Mouse (Mus musculus): ENCODE results near the gene Gm45015. TPM values are rescaled to one million over a fixed set of nuclear protein-coding genes. Genes with fewer than 3 reads are reported as not detected.
"Not testable (repeated sequence)": the region's sequence is repeated elsewhere in the genome, so short reads cannot be mapped to it uniquely, and the experiment has no call there.

Gm45015 gene
- polyA plus RNA-seq (2012), result not detected in 2 replicates

- TF ChIP-seq GATA1 (IDR thresholded peaks at IDR 0.05; ENCODE audit: low read length), result no peak
Observed at GRCm38 (mm10) chrX:73336740-73337139, at the start of gene Gm45015. TSS of gene Gm45015 (minus strand) at chrX:73336840.

GRCm38 (mm10) chrX:73384924-73385323 lies 48.3 kb upstream of the Gm45015 start:
- no peak for TF ChIP-seq GATA1 (IDR thresholded peaks at IDR 0.05; ENCODE audit: low read length)

- no peak for TF ChIP-seq GATA1 (IDR thresholded peaks at IDR 0.05; ENCODE audit: low read length)
Observed at GRCm38 (mm10) chrX:73384419-73384818, 47.8 kb upstream of the Gm45015 start.

- TF ChIP-seq GATA1 (IDR thresholded peaks at IDR 0.05; ENCODE audit: low read length), result no peak
Observed at GRCm38 (mm10) chrX:73363291-73363690, 26.7 kb upstream of the Gm45015 start.

GRCm38 (mm10) chrX:73356719-73357118 lies 20.1 kb upstream of the Gm45015 start:
- TF ChIP-seq GATA1 (IDR thresholded peaks at IDR 0.05; ENCODE audit: low read length), result no peak

- no peak for TF ChIP-seq GATA1 (IDR thresholded peaks at IDR 0.05; ENCODE audit: low read length)
Observed at GRCm38 (mm10) chrX:73356163-73356562, 19.5 kb upstream of the Gm45015 start.

GRCm38 (mm10) chrX:73344346-73344745 lies 7.7 kb upstream of the Gm45015 start:
- no peak for TF ChIP-seq GATA1 (IDR thresholded peaks at IDR 0.05; ENCODE audit: low read length)

- TF ChIP-seq GATA1 (IDR thresholded peaks at IDR 0.05; ENCODE audit: low read length), result peak; percentile 42
Observed at GRCm38 (mm10) chrX:73343802-73344201, 7.2 kb upstream of the Gm45015 start.

- TF ChIP-seq GATA1 (IDR thresholded peaks at IDR 0.05; ENCODE audit: low read length), result no peak
Observed at GRCm38 (mm10) chrX:73342941-73343735, 6.5 kb upstream of the Gm45015 start.

GRCm38 (mm10) chrX:73342483-73342895 lies 5.8 kb upstream of the Gm45015 start, which contains the start of gene Zfp275:
TSS of gene Zfp275 (plus strand) at chrX:73342621.
- no peak for TF ChIP-seq GATA1 (IDR thresholded peaks at IDR 0.05; ENCODE audit: low read length)

GRCm38 (mm10) chrX:73342068-73342467 lies 5.4 kb upstream of the Gm45015 start:
- no peak for TF ChIP-seq GATA1 (IDR thresholded peaks at IDR 0.05; ENCODE audit: low read length)

- no peak for TF ChIP-seq GATA1 (IDR thresholded peaks at IDR 0.05; ENCODE audit: low read length)
Observed at GRCm38 (mm10) chrX:73341473-73341872, 4.8 kb upstream of the Gm45015 start.

- no peak for TF ChIP-seq GATA1 (IDR thresholded peaks at IDR 0.05; ENCODE audit: low read length)
Observed at GRCm38 (mm10) chrX:73333548-73333947, 3.1 kb downstream of the Gm45015 start.

GRCm38 (mm10) chrX:73327215-73327614 lies 9.4 kb downstream of the Gm45015 start:
- TF ChIP-seq GATA1 (IDR thresholded peaks at IDR 0.05; ENCODE audit: low read length), result no peak

GRCm38 (mm10) chrX:73321029-73321428 lies 15.6 kb downstream of the Gm45015 start:
- TF ChIP-seq GATA1 (IDR thresholded peaks at IDR 0.05; ENCODE audit: low read length), result no peak

- TF ChIP-seq GATA1 (IDR thresholded peaks at IDR 0.05; ENCODE audit: low read length), result no peak
Observed at GRCm38 (mm10) chrX:73312522-73312921, 24.1 kb downstream of the Gm45015 start.

GRCm38 (mm10) chrX:73292876-73293275 lies 43.8 kb downstream of the Gm45015 start, which contains the start of the genes Xlr5a and Xlr5c:
TSS of gene Xlr5a (minus strand) at chrX:73292976.
TSS of gene Xlr5c (minus strand) at chrX:73292976.
- TF ChIP-seq GATA1 (IDR thresholded peaks at IDR 0.05; ENCODE audit: low read length), result not testable (repeated sequence)

Other genes with a start within 250 kb of the Gm45015 start
- not detected in 2 replicates for gene Xlr3a, start 239.7 kb downstream of the Gm45015 start, polyA plus RNA-seq (2012)
- not detected in 2 replicates for gene Gm14685, start 219.8 kb downstream of the Gm45015 start, polyA plus RNA-seq (2012)
- not detected in 2 replicates for gene Xlr5b, start 188.0 kb downstream of the Gm45015 start, polyA plus RNA-seq (2012)
- not detected in 2 replicates for gene DXBay18, start 187.4 kb downstream of the Gm45015 start, polyA plus RNA-seq (2012)
- gene Spin2d, start 159.9 kb downstream of the Gm45015 start, polyA plus RNA-seq (2012), result not detected in 2 replicates
- gene Xlr3b, start 144.6 kb downstream of the Gm45015 start, polyA plus RNA-seq (2012), result not detected in 2 replicates
- gene Xlr4b, start 122.5 kb downstream of the Gm45015 start, polyA plus RNA-seq (2012), result not detected in 2 replicates
- 19.2 and 21.6 TPM in 2 replicates for gene F8a, start 108.5 kb downstream of the Gm45015 start, polyA plus RNA-seq (2012)
- gene Xlr4c, start 93.7 kb downstream of the Gm45015 start, polyA plus RNA-seq (2012), result not detected in 2 replicates
- not detected in 2 replicates for gene Xlr3c, start 71.5 kb downstream of the Gm45015 start, polyA plus RNA-seq (2012)
- gene Xlr5a, start 43.9 kb downstream of the Gm45015 start, polyA plus RNA-seq (2012), result not detected in 2 replicates
- not detected in 2 replicates for gene Xlr5c, start 43.9 kb downstream of the Gm45015 start, polyA plus RNA-seq (2012)
- 2.1 and 2.3 TPM in 2 replicates for gene Zfp275, start 5.8 kb upstream of the Gm45015 start, polyA plus RNA-seq (2012)
- not detected in 2 replicates for gene Gm18336, start 61.9 kb upstream of the Gm45015 start, polyA plus RNA-seq (2012)
- not detected in 2 replicates for gene Zfp92, start 74.3 kb upstream of the Gm45015 start, polyA plus RNA-seq (2012)
- not detected in 2 replicates for gene Trex2, start 98.5 kb upstream of the Gm45015 start, polyA plus RNA-seq (2012)
- gene Haus7, start 122.2 kb upstream of the Gm45015 start, polyA plus RNA-seq (2012), result 3.4 and 3.5 TPM in 2 replicates
- not detected in 2 replicates for gene Bgn, start 146.8 kb upstream of the Gm45015 start, polyA plus RNA-seq (2012)
- gene Atp2b3, start 166.2 kb upstream of the Gm45015 start, polyA plus RNA-seq (2012), result not detected in 2 replicates